Mouse (Mus musculus) G1E (cell line): Measurements from ENCODE around the gene Tcaf3.

ENCODE experiments used
- CTCF ChIP-seq: IDR thresholded peaks from 2 replicates; pipeline ENCODE4 v1.5.1; 2012; ENCODE audit warnings: low read depth, low read length, inconsistent platforms, mixed read lengths
- GATA2 ChIP-seq: IDR thresholded peaks from 2 replicates; pipeline ENCODE4 v1.6.1; 2012; ENCODE audit warnings: low read depth, low read length, inconsistent platforms, borderline replicate concordance
- POLR2AphosphoS5 ChIP-seq: IDR thresholded peaks from 2 replicates; pipeline ENCODE4 v1.6.1; 2012; ENCODE audit warnings: low read depth, low read length, inconsistent platforms; ENCODE audit not compliant: insufficient replicate concordance
- TAL1 ChIP-seq: conservative IDR thresholded peaks from 2 replicates; pipeline ENCODE4 v1.6.1; 2012; ENCODE audit warnings: low read depth, low read length, inconsistent platforms, mixed read lengths

GRCm38 (mm10) chr6:42631395-42631794 lies 33.9 kb upstream of the Tcaf3 start:
- TF ChIP-seq CTCF: no peak
- TF ChIP-seq GATA2: no peak
- no peak for TF ChIP-seq TAL1
- no peak for TF ChIP-seq POLR2AphosphoS5
